Mouse (Mus musculus): ENCODE data around the gene Tmem178. TPM values are rescaled to one million over a fixed set of nuclear protein-coding genes. Genes with fewer than 3 reads are reported as not detected.

Tmem178 gene
- 0.26 TPM for polyA plus RNA-seq (2014; fragmentation: Illumina TruSeq; extraction: RNeasy Lipid Tissue Mini Kit (QIAGEN cat#74804); ENCODE audit: low read depth, low replicate concordance)

DNA sequence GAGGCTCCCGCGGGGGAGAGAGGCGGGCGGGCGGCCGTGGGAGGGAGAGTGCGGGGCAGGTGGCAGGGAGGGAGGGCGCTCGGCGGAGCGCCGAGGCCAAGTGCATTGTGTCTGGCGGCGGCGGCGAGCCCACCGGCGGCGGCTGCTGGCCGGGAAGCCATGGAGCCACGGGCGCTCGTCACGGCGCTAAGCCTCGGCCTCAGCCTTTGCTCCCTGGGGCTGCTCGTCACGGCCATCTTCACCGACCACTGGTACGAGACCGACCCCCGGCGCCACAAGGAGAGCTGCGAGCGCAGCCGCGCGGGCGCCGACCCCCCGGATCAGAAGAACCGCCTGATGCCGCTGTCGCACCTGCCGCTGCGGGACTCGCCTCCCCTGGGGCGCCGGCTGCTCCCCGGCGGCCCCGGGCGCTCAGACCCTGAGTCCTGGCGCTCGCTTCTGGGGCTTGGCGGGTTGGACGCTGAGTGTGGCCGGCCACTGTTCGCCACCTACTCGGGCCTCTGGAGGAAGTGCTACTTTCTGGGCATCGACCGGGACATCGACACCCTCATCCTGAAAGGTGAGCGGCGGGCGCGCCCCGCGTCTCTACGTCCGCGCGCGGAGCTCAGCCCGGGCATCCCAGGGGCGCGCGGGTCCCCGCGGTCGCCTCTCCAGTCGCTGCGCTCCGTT, at the start of gene Tmem178:
TSS of gene Tmem178 (plus strand) at position 103 of the 669 bp plus-strand sequence.

Other genes starting within 250 kb of the Tmem178 start
- gene Map4k3, start 216.1 kb upstream of the Tmem178 start, polyA plus RNA-seq (2014; fragmentation: Illumina TruSeq; extraction: RNeasy Lipid Tissue Mini Kit (QIAGEN cat#74804); ENCODE audit: low read depth, low replicate concordance): 27.0 TPM
- gene Thumpd2, start 120.5 kb downstream of the Tmem178 start, polyA plus RNA-seq (2014; fragmentation: Illumina TruSeq; extraction: RNeasy Lipid Tissue Mini Kit (QIAGEN cat#74804); ENCODE audit: low read depth, low replicate concordance): 3.9 TPM

Measured in heart, adult 10 weeks (tissue).